Mouse (Mus musculus): ENCODE data around the gene Mrvi1. TPM values are rescaled to one million over a fixed set of nuclear protein-coding genes. Genes with fewer than 3 reads are reported as not detected.
A peak's percentile ranks its signal among the peaks of the same experiment; 100 is the strongest.

Gene Mrvi1
- polyA plus RNA-seq, 1 experiment from 2014 or later: 5.1 TPM

GRCm38 (mm10) chr7:110854927-110855546, 127.2 kb downstream of the Mrvi1 start:
- Histone ChIP-seq H3K4me1 (peaks cover 19% of the 10 kb centered on the region; the same call in 1 of the 2 replicates), H3K36me3 (no peaks in the 10 kb centered on the region), H3K4me3 (no peak overlapping the region), H3K27ac (no peak overlapping the region), H3K9me3 (no peaks in the 10 kb centered on the region), H3K27me3 (ENCODE audit: insufficient read depth, poor library complexity, severe bottlenecking) (no peaks in the 10 kb centered on the region)
- DNase-seq (ENCODE audit: low spot score): no peak
- WGBS: 81% methylated on average over 8 of the region's 8 CpGs

DNA sequence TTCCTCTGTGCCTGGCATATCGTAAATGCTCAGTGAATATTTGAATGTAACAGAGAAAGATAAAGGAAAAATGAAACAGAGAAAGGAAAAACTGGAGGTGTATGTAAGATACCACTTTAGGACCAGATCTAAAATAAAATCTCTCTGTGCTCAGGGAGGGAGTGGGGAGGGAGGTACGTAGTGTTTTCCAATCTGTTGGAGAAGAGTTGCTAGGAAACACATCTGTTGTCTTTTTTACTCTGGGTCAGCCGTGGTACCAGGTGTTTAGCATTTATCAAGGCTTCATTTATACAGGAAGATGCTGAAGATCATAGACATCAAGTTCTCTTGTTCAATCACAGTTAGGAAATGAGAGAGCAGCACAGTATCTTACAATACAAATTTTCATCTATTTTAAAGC, 127.7 kb downstream of the Mrvi1 start:
- H3K27ac ChIP-seq: no peak overlapping the region
- 67% methylated on average over 3 of the region's 3 CpGs for WGBS
- H3K36me3 ChIP-seq: no peaks in the 10 kb centered on the region

GRCm38 (mm10) chr7:110853611-110854010, 128.7 kb downstream of the Mrvi1 start:
- Histone ChIP-seq H3K9me3 (no peaks in the 10 kb centered on the region), H3K27me3 (ENCODE audit: insufficient read depth, poor library complexity, severe bottlenecking) (no peaks in the 10 kb centered on the region), H3K4me3 (no peak overlapping the region), H3K27ac (no peak overlapping the region), H3K36me3 (no peaks in the 10 kb centered on the region), H3K4me1 (peaks cover 17% of the 10 kb centered on the region; the same call in 1 of the 2 replicates)
- WGBS: 67% methylated on average over 10 of the region's 10 CpGs
- DNase-seq (ENCODE audit: low spot score): no peak

More for the DNA sequence above, 127.7 kb downstream of the Mrvi1 start:
- Histone ChIP-seq H3K9me3 (no peaks in the 10 kb centered on the region), H3K27me3 (ENCODE audit: insufficient read depth, poor library complexity, severe bottlenecking) (no peaks in the 10 kb centered on the region), H3K4me3 (no peak overlapping the region), H3K4me1 (peaks cover 17% of the 10 kb centered on the region; the same call in 1 of the 2 replicates)
- DNase-seq (ENCODE audit: low spot score): no peak

- H3K27me3 ChIP-seq (ENCODE audit: insufficient read depth, poor library complexity, severe bottlenecking): no peaks in the 10 kb centered on the region
- no peaks in the 10 kb centered on the region for H3K36me3 ChIP-seq
- WGBS: 55% methylated on average over 7 of the region's 7 CpGs
- H3K9me3 ChIP-seq: no peaks in the 10 kb centered on the region
- no peak for DNase-seq (ENCODE audit: low spot score)
- peaks cover 17% of the 10 kb centered on the region; the same call in 1 of the 2 replicates for H3K4me1 ChIP-seq
- H3K27ac ChIP-seq: peak overlapping the region; percentile 67; the same call in 1 of the 2 replicates
- no peak overlapping the region for H3K4me3 ChIP-seq
Measured at GRCm38 (mm10) chr7:110851541-110852203, 130.6 kb downstream of the Mrvi1 start.

DNA sequence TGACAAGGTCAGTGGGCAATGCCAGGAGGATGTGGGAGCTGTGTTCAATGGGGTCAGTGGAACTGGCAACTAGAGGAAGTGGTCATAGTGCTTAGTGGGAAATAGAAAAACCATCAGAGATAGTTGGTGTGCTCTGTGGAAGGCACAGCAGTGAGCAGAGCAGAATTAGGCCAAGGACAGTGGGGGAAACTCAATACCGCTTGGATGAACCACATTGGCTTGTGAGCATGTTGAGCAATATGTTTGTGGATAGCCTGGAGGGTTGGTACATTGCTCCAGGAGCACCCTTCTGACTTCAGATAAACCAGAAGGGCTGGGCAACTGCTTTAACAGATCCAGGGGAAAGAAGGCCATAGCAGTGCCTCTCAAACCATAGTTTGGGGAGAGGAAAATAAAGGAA, 133.9 kb downstream of the Mrvi1 start:
- no peak for DNase-seq (ENCODE audit: low spot score)

GRCm38 (mm10) chr7:110847321-110847720, 134.9 kb downstream of the Mrvi1 start:
- 51% methylated on average over 2 of the region's 2 CpGs for WGBS

More for the DNA sequence above, 133.9 kb downstream of the Mrvi1 start:
- no peaks in the 10 kb centered on the region for H3K9me3 ChIP-seq
- peaks cover 11% of the 10 kb centered on the region; the same call in 1 of the 2 replicates for H3K4me1 ChIP-seq
- WGBS: 89% methylated on average over 1 of the region's 1 CpGs
- no peak overlapping the region for H3K4me3 ChIP-seq
- H3K27ac ChIP-seq: no peak overlapping the region
- H3K36me3 ChIP-seq: no peaks in the 10 kb centered on the region
- H3K27me3 ChIP-seq (ENCODE audit: insufficient read depth, poor library complexity, severe bottlenecking): no peaks in the 10 kb centered on the region

GRCm38 (mm10) chr7:110843916-110844874, 138.1 kb downstream of the Mrvi1 start, which contains the start of gene Rnf141:
Gene Rnf141 (minus strand): TSS chr7:110844457.
- peak within 1 kb of the TSS; percentile 95 for H3K27ac ChIP-seq
- H3K4me1 ChIP-seq: peaks cover 10% of the 10 kb centered on the region; the same call in 1 of the 2 replicates
- DNase-seq (ENCODE audit: low spot score): peak; percentile 96
- no peaks in the 10 kb centered on the region for H3K27me3 ChIP-seq (ENCODE audit: insufficient read depth, poor library complexity, severe bottlenecking)
- no peaks in the 10 kb centered on the region for H3K9me3 ChIP-seq
- H3K36me3 ChIP-seq: no peaks in the 10 kb centered on the region
- peak within 1 kb of the TSS; percentile 82 for H3K4me3 ChIP-seq
- WGBS: under 1% methylated on average over 42 of the region's 42 CpGs

More at GRCm38 (mm10) chr7:110847321-110847720, 134.9 kb downstream of the Mrvi1 start:
- Histone ChIP-seq H3K27me3 (ENCODE audit: insufficient read depth, poor library complexity, severe bottlenecking) (no peaks in the 10 kb centered on the region), H3K4me1 (peaks cover 16% of the 10 kb centered on the region; the same call in 1 of the 2 replicates), H3K27ac (no peak overlapping the region), H3K36me3 (no peaks in the 10 kb centered on the region), H3K9me3 (no peaks in the 10 kb centered on the region), H3K4me3 (no peak overlapping the region)
- no peak for DNase-seq (ENCODE audit: low spot score)

DNA sequence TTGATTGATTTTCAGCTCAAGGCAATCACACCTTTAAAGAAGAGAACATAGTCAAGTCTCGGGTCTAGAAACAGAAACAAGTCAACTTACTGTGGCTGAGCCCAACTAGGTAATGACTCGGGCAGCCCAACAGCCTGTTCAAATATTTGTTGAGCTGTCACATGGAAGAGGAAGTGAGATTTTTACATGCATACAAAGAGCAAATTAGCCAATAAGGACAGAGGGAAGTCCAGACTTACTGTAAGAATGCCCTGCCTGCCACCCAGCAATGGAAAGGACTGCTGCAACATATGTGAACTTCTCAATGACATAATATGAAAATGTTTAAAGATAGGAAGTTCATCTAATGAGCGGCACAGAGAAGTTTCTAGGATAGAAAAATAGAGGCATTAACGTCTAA, 141.9 kb downstream of the Mrvi1 start:
- no peak for DNase-seq (ENCODE audit: low spot score)
- Histone ChIP-seq H3K36me3 (peaks cover 14% of the 10 kb centered on the region), H3K27ac (no peak overlapping the region), H3K27me3 (ENCODE audit: insufficient read depth, poor library complexity, severe bottlenecking) (no peaks in the 10 kb centered on the region), H3K4me1 (peaks cover 10% of the 10 kb centered on the region; the same call in 1 of the 2 replicates), H3K9me3 (no peaks in the 10 kb centered on the region), H3K4me3 (no peak overlapping the region)
- WGBS: 75% methylated on average over 4 of the region's 4 CpGs

DNA sequence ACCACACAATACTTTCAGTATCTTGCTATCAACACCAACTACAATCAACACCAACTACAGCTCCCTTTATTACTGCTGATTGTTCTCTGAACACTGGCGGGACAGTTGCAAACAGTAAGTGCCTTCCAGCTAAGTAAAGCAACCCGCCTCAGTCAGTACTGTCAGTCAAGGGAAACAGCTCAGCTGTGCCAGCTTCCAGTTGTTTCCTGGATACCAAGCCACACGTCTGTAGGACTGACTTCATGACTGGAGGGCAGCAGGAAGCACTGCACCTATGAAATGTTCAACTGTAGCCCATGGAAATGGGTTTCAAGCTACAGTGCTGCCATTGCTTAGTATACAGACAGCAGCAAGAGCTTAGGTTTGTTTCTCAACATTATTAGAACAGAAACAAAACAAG, 147.7 kb downstream of the Mrvi1 start:
- Histone ChIP-seq H3K36me3 (peaks cover 39% of the 10 kb centered on the region), H3K4me1 (no peaks in the 10 kb centered on the region; the same call in 1 of the 2 replicates), H3K4me3 (no peak overlapping the region), H3K27ac (no peak overlapping the region), H3K27me3 (ENCODE audit: insufficient read depth, poor library complexity, severe bottlenecking) (no peaks in the 10 kb centered on the region), H3K9me3 (no peaks in the 10 kb centered on the region)
- WGBS: 59% methylated on average over 3 of the region's 3 CpGs
- no peak for DNase-seq (ENCODE audit: low spot score)

DNA sequence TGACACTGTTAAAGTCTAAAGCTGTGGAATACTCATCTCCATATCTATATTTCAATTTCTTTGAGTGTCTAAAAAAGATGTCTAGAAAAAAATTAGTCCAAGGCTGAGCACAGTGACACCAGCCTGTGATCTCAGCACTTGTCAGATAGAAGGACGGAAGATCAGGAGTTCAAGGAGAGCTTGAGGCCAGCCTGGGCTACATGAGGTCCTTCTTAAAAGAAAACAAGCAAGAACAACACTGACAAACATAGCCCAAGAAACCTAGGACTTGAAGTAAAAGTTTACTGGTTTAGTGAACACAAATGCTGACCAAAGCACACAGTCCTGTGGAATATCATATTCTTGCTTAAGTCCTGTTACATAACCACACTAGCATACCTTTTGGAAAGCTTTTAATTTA, 148.2 kb downstream of the Mrvi1 start:
- no peaks in the 10 kb centered on the region for H3K27me3 ChIP-seq (ENCODE audit: insufficient read depth, poor library complexity, severe bottlenecking)
- peaks cover 44% of the 10 kb centered on the region for H3K36me3 ChIP-seq
- H3K4me1 ChIP-seq: no peaks in the 10 kb centered on the region; the same call in 1 of the 2 replicates
- H3K4me3 ChIP-seq: no peak overlapping the region
- DNase-seq (ENCODE audit: low spot score): no peak
- no peaks in the 10 kb centered on the region for H3K9me3 ChIP-seq
- 88% methylated on average over 1 of the region's 1 CpGs for WGBS
- no peak overlapping the region for H3K27ac ChIP-seq

GRCm38 (mm10) chr7:110833024-110833423, 149.2 kb downstream of the Mrvi1 start:
- WGBS: 68% methylated on average over 1 of the region's 1 CpGs
- no peak overlapping the region for H3K4me3 ChIP-seq
- no peaks in the 10 kb centered on the region; the same call in 1 of the 2 replicates for H3K4me1 ChIP-seq
- peaks cover 54% of the 10 kb centered on the region for H3K36me3 ChIP-seq
- no peak overlapping the region for H3K27ac ChIP-seq
- H3K27me3 ChIP-seq (ENCODE audit: insufficient read depth, poor library complexity, severe bottlenecking): no peaks in the 10 kb centered on the region
- H3K9me3 ChIP-seq: no peaks in the 10 kb centered on the region
- DNase-seq (ENCODE audit: low spot score): no peak

Measured in heart, embryonic 10.5 days (tissue).